Mouse (Mus musculus) G1E-ER4 (cell line): ENCODE data around the gene Sc5d. TPM values are rescaled to one million over a fixed set of nuclear protein-coding genes. Genes with fewer than 3 reads are reported as not detected.

Experiments used
- GATA1 ChIP-seq: IDR thresholded peaks from one replicate; pipeline ENCODE4 v1.8.0; 2012; ENCODE audit warnings: low read length, inconsistent platforms
- polyA plus RNA-seq: library from polyadenylated mRNA; stranded (reverse); fragments of >175 nt; gene quantifications from 2 replicates; pipeline ENCODE4 v1.2.3, GENCODE M21; 2012

Gene Sc5d
- polyA plus RNA-seq = 3.8 and 4.1 TPM in 2 replicates

- no peak for TF ChIP-seq GATA1
These were observed at the start of gene Sc5d for GRCm38 (mm10) chr9:42264145-42264544. Sc5d (minus strand) TSS chr9:42264256.

DNA sequence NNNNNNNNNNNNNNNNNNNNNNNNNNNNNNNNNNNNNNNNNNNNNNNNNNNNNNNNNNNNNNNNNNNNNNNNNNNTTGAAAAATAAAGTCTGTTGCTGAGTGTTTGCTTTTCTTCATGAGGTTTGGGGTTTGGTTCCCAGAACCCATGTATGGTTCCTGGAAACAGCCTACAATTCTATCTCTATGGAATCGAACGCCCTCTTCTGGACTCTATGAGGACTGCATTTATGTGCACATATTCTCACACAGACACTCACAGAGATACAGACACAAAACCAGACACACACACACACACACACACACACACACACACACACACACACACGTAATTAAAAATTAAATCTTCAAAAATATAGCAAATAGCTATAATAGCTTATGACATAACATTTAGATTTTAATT is 47.3 kb upstream of the Sc5d start:
- TF ChIP-seq GATA1 = no peak

- no peak for TF ChIP-seq GATA1
These were observed 39.8 kb upstream of the Sc5d start for GRCm38 (mm10) chr9:42303894-42304293.

DNA sequence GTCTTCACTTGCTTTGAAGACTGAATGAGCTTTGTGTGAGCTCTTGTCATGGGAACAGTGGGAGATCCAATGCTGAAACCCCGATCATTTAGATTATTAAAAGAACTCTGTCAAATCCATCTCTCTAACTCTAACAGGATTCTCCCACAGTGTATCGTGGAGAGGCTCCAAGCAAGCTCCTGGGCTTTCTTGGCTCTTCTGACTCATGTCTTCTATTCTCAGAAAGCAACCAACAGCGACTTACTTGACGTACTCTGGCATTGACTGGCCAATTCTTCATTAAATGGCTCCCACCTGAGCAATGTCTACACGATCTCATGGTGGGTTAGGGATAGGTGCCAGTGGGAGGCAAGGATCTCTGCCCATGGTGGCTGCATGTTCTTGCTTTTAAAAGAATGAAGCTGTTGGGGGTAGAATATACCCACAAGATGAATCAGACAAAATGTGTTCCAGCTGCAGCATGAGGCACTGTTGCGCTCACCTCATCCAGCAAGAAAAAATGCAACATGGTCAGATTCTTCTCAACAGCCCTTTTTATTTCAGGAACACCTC is 37.1 kb upstream of the Sc5d start:
- TF ChIP-seq GATA1 = no peak

DNA sequence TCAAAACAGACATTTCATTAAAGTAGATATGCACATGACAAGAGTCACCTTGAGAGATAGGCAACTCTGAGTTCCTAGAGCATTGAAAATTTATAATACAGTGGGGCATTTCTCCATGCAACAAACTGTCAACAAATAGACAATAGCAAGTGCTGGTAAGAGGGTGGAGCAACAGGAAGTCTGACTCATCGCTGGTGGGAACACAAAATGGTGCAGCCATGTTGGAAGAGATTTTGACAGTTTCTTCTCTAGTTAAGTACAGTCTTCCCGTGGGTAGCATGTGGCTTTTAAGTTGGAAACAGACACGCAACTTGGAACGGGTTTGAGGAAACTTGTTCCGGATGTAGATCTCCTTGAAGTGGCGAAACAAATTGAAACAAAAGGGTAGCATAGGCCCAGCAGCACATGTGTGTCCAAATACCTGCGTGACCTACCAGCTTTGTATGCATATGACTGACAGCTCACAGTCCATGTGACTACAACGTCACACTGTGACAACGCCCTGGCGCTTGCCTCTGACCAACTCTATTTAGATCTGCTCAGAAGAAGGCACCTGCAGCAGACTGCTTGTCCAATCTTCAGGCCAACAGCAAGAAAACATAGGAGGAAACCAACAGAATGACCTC is 32.4 kb upstream of the Sc5d start:
- TF ChIP-seq GATA1 = no peak

GRCm38 (mm10) chr9:42294131-42294530 is 30.1 kb upstream of the Sc5d start:
- TF ChIP-seq GATA1 = no peak

DNA sequence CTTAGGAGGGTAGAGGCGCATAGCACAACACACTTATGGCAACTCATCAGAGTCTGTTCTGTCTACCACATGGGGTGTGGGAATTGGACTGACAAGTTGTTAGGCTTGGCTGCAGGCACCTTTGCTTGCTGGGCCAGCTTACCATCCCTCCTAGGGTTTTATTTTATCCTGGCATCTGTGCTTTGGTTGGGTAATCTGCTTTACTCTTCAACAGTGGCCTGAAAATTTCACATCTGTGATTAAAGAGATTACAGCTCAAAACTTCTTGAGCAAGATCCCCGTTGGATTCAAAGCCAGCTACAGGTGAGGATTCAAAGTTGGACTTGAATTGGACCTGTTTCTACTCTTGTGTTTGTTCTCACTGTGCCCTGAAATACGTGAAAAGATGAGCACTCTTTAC is 29.5 kb upstream of the Sc5d start:
- no peak for TF ChIP-seq GATA1

DNA sequence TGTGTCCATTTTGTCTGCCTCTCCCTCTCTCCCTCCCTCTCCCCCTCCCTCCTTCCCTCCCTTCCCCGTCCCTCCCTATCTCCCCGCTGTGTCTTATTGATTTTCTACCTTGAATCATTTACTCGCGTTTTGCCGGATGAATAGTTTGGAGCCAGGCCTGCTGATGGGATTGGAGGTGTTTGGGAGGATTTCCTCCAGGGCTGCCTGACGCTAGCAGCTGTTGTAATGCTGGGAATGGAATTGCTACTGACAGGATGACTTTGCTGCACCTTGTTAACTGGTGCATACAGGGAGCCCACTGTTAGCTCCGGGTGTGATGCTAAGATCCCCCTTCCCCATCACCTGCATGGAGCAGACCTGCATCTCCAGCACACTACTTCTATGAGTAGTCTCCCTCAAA is 29.0 kb upstream of the Sc5d start:
- TF ChIP-seq GATA1 = no peak

DNA sequence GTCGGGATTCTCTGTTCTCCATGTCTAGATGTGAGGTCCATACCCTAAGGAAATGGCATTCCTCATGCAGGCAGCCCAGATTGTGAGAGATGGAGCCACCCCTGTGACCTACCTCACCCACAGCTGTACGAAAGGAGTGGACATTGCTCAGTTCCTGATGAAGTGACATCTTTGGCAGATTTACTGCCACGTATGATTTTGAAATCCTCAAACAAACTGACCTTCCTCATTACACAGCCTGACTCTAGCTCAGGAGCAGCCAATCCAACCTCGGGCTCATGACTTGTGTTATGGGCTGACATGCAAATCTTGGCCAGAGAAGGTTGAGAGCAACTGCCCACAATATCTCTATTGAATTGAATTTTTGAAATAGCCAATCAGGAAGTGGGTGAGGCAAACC is 15.6 kb upstream of the Sc5d start:
- no peak for TF ChIP-seq GATA1

DNA sequence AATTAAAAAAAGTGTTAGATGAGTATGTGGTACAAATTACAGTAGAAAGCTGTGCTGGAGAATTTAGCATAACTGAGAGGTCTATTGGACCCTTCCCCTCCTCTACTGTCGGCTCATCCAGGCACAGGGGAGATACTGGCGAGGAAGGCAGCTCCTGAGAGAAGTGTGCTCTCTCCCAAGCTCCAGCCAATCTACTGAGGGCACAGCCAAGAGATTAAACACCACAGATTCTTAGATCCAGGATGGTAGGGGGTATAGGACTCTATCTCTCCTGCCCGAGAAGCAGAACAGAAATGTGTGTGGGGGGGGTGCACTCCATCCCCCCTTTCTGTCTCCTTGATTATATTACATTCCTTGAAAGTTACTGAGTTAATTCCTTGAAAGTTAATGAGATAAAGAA is 14.0 kb upstream of the Sc5d start:
- TF ChIP-seq GATA1 = no peak

DNA sequence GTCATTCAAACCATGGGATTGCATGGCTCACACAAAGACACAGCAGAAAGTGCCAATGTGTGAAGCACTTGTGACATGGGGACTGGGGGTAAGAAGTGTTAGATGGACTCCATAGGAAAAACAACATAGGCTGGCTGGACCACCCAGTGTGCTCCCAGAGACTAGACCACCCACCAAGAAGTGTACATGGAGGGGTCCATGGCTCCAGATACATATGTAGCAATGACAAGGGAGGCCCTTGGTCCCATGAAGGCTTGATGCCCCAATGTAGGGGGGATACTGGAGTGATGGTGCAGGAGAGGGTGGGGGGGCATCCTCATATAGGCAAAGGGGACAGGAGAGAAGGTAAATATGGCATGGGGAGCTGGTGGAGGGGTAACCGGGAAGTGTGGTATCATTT is 13.6 kb upstream of the Sc5d start:
- no peak for TF ChIP-seq GATA1

DNA sequence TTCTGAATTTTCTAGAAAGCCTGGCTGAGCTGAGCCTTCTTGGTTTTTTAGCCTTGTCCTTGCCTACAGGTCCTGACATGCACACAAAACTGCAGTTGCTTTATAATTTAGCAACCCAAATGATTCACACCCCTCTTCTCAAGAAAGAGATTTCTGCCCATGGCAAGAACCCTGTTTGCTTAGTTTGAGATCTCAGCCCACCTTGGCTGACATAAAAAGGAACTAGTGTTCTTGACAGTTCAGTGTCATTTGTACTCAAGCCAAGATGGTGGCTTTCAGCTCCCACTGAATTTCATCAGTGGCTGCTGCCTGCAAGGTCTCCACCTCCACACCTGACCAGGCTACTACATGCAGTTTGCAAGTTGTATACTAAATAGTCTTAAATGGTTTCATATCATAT is 13.1 kb upstream of the Sc5d start:
- TF ChIP-seq GATA1 = no peak

GRCm38 (mm10) chr9:42275761-42276145 is 11.7 kb upstream of the Sc5d start:
- no peak for TF ChIP-seq GATA1

DNA sequence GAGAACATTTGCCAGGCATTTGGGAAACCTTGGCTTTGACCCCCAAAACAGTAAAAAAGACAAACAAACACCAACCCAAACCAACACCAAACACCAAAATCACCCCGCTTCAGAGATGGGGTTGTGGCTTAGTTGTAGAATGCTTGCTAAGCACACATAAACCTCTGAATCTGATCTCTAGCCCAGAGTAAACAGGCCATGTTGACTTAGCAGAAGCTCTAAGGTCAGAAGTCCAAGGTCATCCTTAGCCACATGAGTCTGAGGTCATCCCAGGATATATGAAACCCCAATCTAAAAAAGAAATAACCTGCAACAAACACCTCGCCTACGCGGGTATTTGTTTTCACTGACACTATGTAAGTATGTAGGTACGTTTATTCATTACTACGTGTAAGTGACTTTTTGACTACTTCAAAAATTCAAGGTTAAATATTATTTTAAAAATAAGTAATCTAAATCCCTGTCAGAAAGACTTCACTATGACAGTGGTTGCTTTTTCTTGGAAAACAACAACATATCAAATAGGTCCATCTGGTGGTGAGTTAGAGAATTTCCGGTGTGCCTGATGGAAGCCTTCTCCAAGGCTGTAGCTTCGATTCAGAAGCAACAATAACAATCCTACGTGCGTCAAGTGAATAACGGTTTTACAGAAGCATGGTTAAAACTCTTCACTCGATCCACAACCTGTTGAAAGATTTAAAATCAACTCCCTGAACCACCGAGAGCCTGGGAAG is 11.1 kb upstream of the Sc5d start:
- no peak for TF ChIP-seq GATA1

DNA sequence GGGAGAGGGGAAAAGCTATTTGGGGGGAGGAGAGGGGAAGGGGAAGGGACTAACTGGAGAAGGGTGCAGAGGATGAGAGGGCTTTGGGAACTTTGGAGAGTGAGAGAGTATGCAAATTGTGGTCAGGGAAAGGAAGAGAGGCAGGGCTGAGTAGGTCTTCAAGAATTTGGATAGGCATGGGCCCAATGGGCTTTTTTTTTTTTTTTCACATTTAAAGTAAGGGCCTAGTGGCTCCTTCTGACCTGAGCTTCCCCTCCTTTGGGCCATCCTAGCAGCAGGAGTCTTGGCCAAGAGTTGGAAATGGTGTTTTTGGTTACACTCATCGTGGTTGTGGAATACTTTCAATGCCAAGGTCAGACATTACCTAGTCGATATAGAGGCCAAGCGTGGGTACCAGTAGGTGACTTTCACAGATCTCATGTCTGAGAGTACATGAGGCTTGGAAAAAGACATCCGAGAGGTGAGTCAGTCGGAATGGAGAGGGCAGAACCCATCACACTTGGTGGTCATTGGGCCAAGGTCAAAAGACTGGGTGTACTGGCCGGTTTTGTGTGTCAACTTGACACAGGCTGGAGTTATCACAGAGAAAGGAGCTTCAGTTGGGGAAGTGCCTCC is 9.7 kb upstream of the Sc5d start:
- no peak for TF ChIP-seq GATA1

DNA sequence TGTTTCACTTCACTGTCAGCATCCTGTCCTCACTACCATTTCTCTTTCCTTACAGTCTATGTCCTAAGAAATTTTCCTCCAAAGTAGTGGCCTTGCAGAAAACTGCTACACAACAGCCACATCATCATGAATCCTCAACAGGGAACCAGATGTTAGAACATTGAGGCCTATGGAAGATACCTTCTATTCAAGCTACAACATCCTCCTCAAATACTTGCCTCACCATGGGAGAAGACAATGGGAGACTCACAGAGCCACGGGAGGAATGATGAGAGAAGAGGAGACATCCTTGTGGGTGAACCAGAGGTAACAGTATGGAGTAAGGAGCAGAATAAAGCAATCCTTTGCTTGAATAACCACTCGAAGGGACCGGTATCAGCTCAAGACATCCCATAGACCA is 9.1 kb upstream of the Sc5d start:
- TF ChIP-seq GATA1 = no peak

GRCm38 (mm10) chr9:42272690-42273089 is 8.6 kb upstream of the Sc5d start:
- TF ChIP-seq GATA1 = no peak

GRCm38 (mm10) chr9:42271456-42271855 is 7.4 kb upstream of the Sc5d start:
- TF ChIP-seq GATA1 = no peak
